Mouse (Mus musculus): ENCODE measurements around the gene Oser1.

DNA sequence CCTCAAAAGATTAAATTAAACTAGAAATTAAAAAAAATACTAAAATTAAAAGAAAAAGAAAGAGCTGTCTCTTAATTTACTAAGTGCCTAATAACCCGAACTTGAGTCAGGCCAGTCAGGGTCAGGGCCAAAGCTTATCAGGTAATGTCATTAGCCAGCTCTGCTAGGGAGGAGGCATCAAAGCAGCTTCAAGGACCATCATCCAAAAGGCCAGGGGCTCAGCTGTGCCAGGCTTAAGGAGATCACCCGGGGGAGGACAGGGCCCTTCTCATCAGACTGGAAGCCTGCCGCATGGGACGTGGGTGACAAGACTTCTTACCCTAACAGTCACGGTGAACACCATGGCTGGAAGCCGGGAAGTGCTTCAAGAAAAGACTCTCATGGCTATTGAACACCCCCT is 43.1 kb upstream of the Oser1 start:
- TF ChIP-seq CHD2 (IDR thresholded peaks at IDR 0.05; ENCODE audit: low read length) (no peak), CTCF (IDR thresholded peaks at IDR 0.05 in 2 of 3, conservative IDR thresholded peaks at IDR 0.05 in 1 of 3; ENCODE audit: control insufficient read depth in 1 of 3, insufficient read depth in 1 of 3, low read depth in 2 of 3, low read length in 3 of 3, poor library complexity in 1 of 3, severe bottlenecking in 1 of 3) (no peak), POLR2A (IDR thresholded peaks at IDR 0.05; ENCODE audit: control insufficient read depth in 1 of 2, insufficient read depth in 1 of 2, low read depth in 1 of 2, low read length in 2 of 2, poor library complexity in 1 of 2) (no peak), ZNF384 (IDR thresholded peaks at IDR 0.05; ENCODE audit: low read depth, low read length) (no peak), NRF1 (IDR thresholded peaks at IDR 0.05; ENCODE audit: insufficient read depth, low read depth, low read length, poor library complexity, severe bottlenecking) (no peak), USF1 (IDR thresholded peaks at IDR 0.05; ENCODE audit: low read depth, low read length) (no peak)

Data from MEL (cell line).